Mouse (Mus musculus) heart, postnatal 0 days (tissue): ENCODE data around the gene Rab26.

Experiments used
- CTCF ChIP-seq: IDR thresholded peaks from 2 replicates; pipeline ENCODE4 v1.5.1; 2016; ENCODE audit warnings: antibody characterized with exemption, control low read depth, low read depth
- EP300 ChIP-seq: IDR thresholded peaks from 2 replicates; pipeline ENCODE4 v1.6.1; 2016; ENCODE audit warnings: antibody characterized with exemption, low read depth

GRCm38 (mm10) chr17:24548921-24549617, 15.1 kb upstream of the Rab26 start:
- TF ChIP-seq CTCF (no peak), EP300 (no peak)
